Mouse (Mus musculus): Measurements from ENCODE around the gene Gpn2. TPM values are rescaled to one million over a fixed set of nuclear protein-coding genes. Genes with fewer than 3 reads are reported as not detected.
A peak's percentile ranks its signal among the peaks of the same experiment; 100 is the strongest.

The Gpn2 gene
- total and polyA plus RNA-seq, 2 experiments from 2014 or later: 16.9 to 32.2 TPM

DNA sequence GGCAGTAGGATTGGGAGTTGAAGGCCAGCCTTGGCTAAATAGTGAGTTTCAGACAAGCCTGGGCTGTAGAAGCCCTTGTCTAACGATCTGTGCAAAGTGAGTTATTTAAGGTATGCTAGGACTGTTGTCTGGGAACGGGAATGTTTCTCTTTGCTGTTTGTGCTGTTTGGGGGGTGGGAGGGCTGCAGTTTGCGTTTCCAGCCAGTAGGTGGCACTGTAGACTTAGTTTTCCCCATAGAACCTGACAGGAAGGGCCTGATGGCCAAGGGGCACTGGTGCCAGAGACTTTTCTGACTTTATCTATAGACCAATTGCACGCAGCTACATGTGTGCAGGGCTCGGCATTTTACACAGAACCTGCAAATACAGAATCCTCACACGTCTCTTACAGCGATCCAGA is 8.4 kb downstream of the Gpn2 start:
- H3K4me2 ChIP-seq (ENCODE audit: low read depth, low read length): no peak overlapping the region
- DNase-seq (ENCODE audit: low spot score) (peak; percentile 84), ATAC-seq (peak; percentile 62; the same call in 1 of the 2 replicates)
- peak; percentile 95 for TF ChIP-seq CTCF (IDR thresholded peaks at IDR 0.05; ENCODE audit: low read depth)
- H3K27ac ChIP-seq: no peak overlapping the region
- H3K27me3 ChIP-seq (ENCODE audit: insufficient read depth, low read length): no peaks in the 10 kb centered on the region
- no peak overlapping the region for H3K9ac ChIP-seq (replicated peaks; ENCODE audit: low read length)
- no peaks in the 10 kb centered on the region for H3K4me1 ChIP-seq (ENCODE audit: insufficient read depth, low read length)
- H3K4me3 ChIP-seq (ENCODE audit: low read length): no peak overlapping the region
- peaks cover 36% of the 10 kb centered on the region for H3K36me3 ChIP-seq (ENCODE audit: insufficient read depth, low read length)
- WGBS: 29% methylated on average over 7 of the region's 7 CpGs
- no peaks in the 10 kb centered on the region for H3K9me3 ChIP-seq (ENCODE audit: low read length)

DNA sequence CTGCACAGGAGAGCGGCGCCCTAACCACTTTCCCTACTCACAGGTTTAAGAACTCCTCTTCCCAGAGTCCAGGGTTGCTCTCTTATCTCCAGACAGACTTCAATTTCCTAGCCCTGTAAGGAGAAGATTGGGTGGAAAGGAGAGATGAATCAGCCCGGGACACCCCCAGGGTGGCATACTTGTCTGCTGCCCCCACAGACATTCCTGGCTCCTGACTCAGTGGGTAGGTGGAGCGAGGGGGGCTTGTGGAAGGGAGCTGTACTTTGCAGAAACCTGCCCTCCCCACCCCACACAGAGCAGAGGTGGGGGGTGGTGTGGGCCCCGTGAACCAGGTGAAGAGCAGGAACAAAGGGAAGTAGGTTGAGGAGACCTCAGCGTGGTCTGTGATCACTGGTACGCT is 11.4 kb downstream of the Gpn2 start:
- H3K27me3 ChIP-seq (ENCODE audit: insufficient read depth, low read length): peaks cover 16% of the 10 kb centered on the region
- TF ChIP-seq CTCF (IDR thresholded peaks at IDR 0.05; ENCODE audit: low read depth): no peak
- WGBS: 71% methylated on average over 7 of the region's 7 CpGs
- H3K36me3 ChIP-seq (ENCODE audit: insufficient read depth, low read length): peaks cover 12% of the 10 kb centered on the region; the same call in 1 of the 2 replicates
- DNase-seq (ENCODE audit: low spot score) (no peak), ATAC-seq (no peak)
- peaks cover 8% of the 10 kb centered on the region for H3K4me1 ChIP-seq (ENCODE audit: insufficient read depth, low read length)
- H3K4me3 ChIP-seq (ENCODE audit: low read length): no peak overlapping the region
- no peaks in the 10 kb centered on the region for H3K9me3 ChIP-seq (ENCODE audit: low read length)
- no peak overlapping the region for H3K9ac ChIP-seq (replicated peaks; ENCODE audit: low read length)
- no peak overlapping the region for H3K4me2 ChIP-seq (ENCODE audit: low read depth, low read length)
- no peak overlapping the region for H3K27ac ChIP-seq

DNA sequence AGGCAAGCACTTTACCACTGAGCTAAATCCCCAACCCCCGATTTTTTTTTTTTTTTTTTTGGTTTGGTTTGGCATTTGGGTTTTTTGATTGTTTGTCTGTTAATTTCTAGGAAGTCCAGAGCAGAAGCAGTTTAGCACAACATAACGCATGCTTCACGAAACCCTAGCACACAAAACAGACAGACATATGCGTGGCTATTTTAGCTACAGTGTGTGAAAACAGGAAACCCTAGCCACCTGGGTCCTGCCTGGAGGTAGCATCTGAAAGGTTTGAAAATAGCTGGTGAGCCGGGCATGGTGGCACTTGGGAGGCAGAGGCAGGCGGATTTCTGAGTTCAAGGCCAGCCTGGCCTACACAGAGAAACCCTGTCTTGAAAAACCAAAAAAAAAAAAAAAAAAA is 11.9 kb downstream of the Gpn2 start:
- no peak overlapping the region for H3K9ac ChIP-seq (replicated peaks; ENCODE audit: low read length)
- H3K27me3 ChIP-seq (ENCODE audit: insufficient read depth, low read length): peaks cover 16% of the 10 kb centered on the region
- H3K36me3 ChIP-seq (ENCODE audit: insufficient read depth, low read length): peaks cover 6% of the 10 kb centered on the region; the same call in 1 of the 2 replicates
- no peak overlapping the region for H3K27ac ChIP-seq
- H3K4me2 ChIP-seq (ENCODE audit: low read depth, low read length): no peak overlapping the region
- H3K9me3 ChIP-seq (ENCODE audit: low read length): no peaks in the 10 kb centered on the region
- H3K4me3 ChIP-seq (ENCODE audit: low read length): no peak overlapping the region
- 87% methylated on average over 6 of the region's 6 CpGs for WGBS
- DNase-seq (ENCODE audit: low spot score) (no peak), ATAC-seq (no peak)
- TF ChIP-seq CTCF (IDR thresholded peaks at IDR 0.05; ENCODE audit: low read depth): no peak
- peaks cover 8% of the 10 kb centered on the region for H3K4me1 ChIP-seq (ENCODE audit: insufficient read depth, low read length)

DNA sequence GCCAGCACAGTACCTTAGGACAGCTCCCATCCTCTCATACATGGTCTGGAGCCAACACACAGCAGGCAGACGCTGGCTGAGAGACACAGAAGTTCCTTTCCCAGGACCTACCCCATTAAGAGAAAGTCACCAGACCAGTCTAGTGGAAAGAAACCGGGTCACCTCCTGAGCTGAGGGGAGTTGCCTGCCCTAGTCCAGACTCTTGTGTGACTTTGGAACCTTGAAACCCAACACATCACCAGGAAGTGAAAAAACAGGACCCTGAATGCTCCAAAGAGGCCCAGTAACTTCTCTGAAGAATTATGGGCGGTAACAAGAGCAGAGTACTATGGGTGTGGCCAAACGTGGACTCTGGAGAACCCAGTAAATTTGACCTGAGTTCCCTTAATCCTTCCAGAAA is 14.5 kb downstream of the Gpn2 start:
- Histone ChIP-seq H3K9me3 (ENCODE audit: low read length) (no peaks in the 10 kb centered on the region), H3K27me3 (ENCODE audit: insufficient read depth, low read length) (peaks cover 28% of the 10 kb centered on the region), H3K27ac (no peak overlapping the region), H3K4me2 (ENCODE audit: low read depth, low read length) (no peak overlapping the region), H3K4me1 (ENCODE audit: insufficient read depth, low read length) (peaks cover 8% of the 10 kb centered on the region), H3K9ac (replicated peaks; ENCODE audit: low read length) (no peak overlapping the region), H3K4me3 (ENCODE audit: low read length) (no peak overlapping the region), H3K36me3 (ENCODE audit: insufficient read depth, low read length) (0 out of 2 replicates have a peak, but pooled peaks cover 2% of the 10 kb centered on the region)
- no peak for ATAC-seq
- no peak for TF ChIP-seq CTCF (IDR thresholded peaks at IDR 0.05; ENCODE audit: low read depth)
- DNase-seq (ENCODE audit: low spot score): no peak
- WGBS: 54% methylated on average over 4 of the region's 4 CpGs

DNA sequence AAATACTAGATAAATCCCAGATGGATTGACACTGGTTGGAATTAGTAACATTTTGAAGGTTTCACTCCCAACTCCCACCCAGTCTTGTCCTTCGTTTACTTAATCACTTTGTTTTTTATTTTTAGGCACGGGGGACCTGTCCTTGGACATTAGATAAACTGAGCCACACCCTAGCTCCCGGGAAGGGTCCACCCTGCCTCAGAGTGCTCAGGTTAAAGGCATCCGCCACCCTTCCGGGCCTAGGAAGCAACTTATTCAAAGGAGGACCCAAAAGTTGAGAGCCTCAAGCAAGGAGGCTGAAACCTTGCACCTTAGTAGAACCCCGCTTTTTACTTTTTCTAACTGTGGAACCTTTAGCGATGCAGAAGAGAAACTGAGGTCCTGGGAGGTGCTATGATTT is 15.0 kb downstream of the Gpn2 start:
- Histone ChIP-seq H3K27ac (no peak overlapping the region), H3K4me1 (ENCODE audit: insufficient read depth, low read length) (peaks cover 8% of the 10 kb centered on the region), H3K27me3 (ENCODE audit: insufficient read depth, low read length) (peaks cover 28% of the 10 kb centered on the region), H3K9me3 (ENCODE audit: low read length) (no peaks in the 10 kb centered on the region), H3K36me3 (ENCODE audit: insufficient read depth, low read length) (peaks cover 7% of the 10 kb centered on the region; the same call in 1 of the 2 replicates), H3K4me2 (ENCODE audit: low read depth, low read length) (peak overlapping the region; percentile 80), H3K4me3 (ENCODE audit: low read length) (peak overlapping the region; percentile 44), H3K9ac (replicated peaks; ENCODE audit: low read length) (peak overlapping the region; percentile 17; the same call in 1 of the 2 replicates)
- TF ChIP-seq CTCF (IDR thresholded peaks at IDR 0.05; ENCODE audit: low read depth): no peak
- no peak for DNase-seq (ENCODE audit: low spot score)
- no peak for ATAC-seq
- WGBS: 29% methylated on average over 7 of the region's 7 CpGs

DNA sequence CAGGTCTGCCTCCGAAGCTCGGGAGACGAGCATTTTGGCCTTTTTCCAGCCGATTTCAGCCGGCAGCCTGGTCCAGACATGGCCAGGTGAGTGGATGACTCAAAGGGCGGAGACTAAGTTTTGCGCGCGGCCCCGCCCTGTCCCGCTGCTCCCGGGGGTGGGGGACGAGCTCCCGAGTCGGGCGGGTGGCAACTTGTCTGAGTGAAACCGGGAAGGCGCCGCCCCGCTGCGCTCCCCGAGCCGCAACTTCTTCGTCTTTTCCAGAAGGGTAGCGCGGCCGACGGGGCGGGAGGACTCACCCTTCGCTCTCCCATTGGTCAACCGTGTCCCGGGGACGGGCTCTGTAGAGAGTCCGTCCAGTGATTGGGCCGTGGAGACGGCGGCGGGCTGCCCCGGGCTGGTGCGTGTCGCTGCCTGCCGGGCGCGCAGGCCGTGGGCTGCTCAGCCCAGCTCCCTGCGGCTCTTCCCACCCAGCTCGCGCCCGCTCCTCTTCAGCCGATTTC is 15.5 kb downstream of the Gpn2 start:
- peaks cover 28% of the 10 kb centered on the region for H3K27me3 ChIP-seq (ENCODE audit: insufficient read depth, low read length)
- peak overlapping the region; percentile 17; the same call in 1 of the 2 replicates for H3K9ac ChIP-seq (replicated peaks; ENCODE audit: low read length)
- WGBS: under 1% methylated on average over 47 of the region's 50 CpGs
- H3K4me1 ChIP-seq (ENCODE audit: insufficient read depth, low read length): peaks cover 8% of the 10 kb centered on the region
- DNase-seq (ENCODE audit: low spot score) (peak; percentile 79), ATAC-seq (peak; percentile 91)
- H3K9me3 ChIP-seq (ENCODE audit: low read length): no peaks in the 10 kb centered on the region
- TF ChIP-seq CTCF (IDR thresholded peaks at IDR 0.05; ENCODE audit: low read depth): no peak
- peaks cover 9% of the 10 kb centered on the region; the same call in 1 of the 2 replicates for H3K36me3 ChIP-seq (ENCODE audit: insufficient read depth, low read length)
- H3K4me2 ChIP-seq (ENCODE audit: low read depth, low read length): peak overlapping the region; percentile 80
- peak overlapping the region; percentile 44 for H3K4me3 ChIP-seq (ENCODE audit: low read length)
- H3K27ac ChIP-seq: no peak overlapping the region

DNA sequence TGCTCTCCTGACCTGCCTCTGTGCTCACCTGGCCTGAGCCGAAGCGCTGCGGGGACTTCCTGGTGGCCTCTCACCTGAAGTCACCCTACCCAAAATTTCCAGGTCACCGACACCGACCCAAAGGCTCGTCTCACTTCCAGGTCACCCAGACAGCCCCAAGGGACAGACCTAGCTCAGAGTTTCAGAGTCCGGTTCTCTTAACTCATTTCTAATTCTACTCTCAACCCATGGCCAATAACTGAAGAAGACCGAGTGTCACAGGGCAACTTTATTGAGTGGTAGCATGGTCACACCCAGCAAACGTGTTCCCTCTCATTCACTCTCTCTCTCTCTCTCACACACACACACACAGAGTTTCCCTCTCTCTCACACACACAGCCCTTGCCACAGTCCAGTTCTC is 16.1 kb downstream of the Gpn2 start:
- H3K36me3 ChIP-seq (ENCODE audit: insufficient read depth, low read length): peaks cover 9% of the 10 kb centered on the region
- no peak overlapping the region for H3K9ac ChIP-seq (replicated peaks; ENCODE audit: low read length)
- H3K4me3 ChIP-seq (ENCODE audit: low read length): peak overlapping the region; percentile 44
- DNase-seq (ENCODE audit: low spot score) (no peak), ATAC-seq (no peak)
- no peak overlapping the region for H3K27ac ChIP-seq
- 17% methylated on average over 9 of the region's 9 CpGs for WGBS
- peaks cover 28% of the 10 kb centered on the region for H3K27me3 ChIP-seq (ENCODE audit: insufficient read depth, low read length)
- H3K4me2 ChIP-seq (ENCODE audit: low read depth, low read length): peak overlapping the region; percentile 80
- no peak for TF ChIP-seq CTCF (IDR thresholded peaks at IDR 0.05; ENCODE audit: low read depth)
- H3K4me1 ChIP-seq (ENCODE audit: insufficient read depth, low read length): peaks cover 8% of the 10 kb centered on the region
- no peaks in the 10 kb centered on the region for H3K9me3 ChIP-seq (ENCODE audit: low read length)
